Mouse (Mus musculus): ENCODE data around the gene Icam5.
"Not testable (repeated sequence)": the region's sequence is repeated elsewhere in the genome, so short reads cannot be mapped to it uniquely, and the experiment has no call there.

Gene Icam5

GRCm38 (mm10) chr9:21031896-21032351, at the start of gene Icam5:
TSS of gene Icam5 (plus strand) at chr9:21032073.
- DNase-seq (ENCODE audit: extremely low read depth, insufficient read length, low spot score): no peak

- DNase-seq (ENCODE audit: extremely low read depth, insufficient read length, low spot score): no peak
Measured at GRCm38 (mm10) chr9:20982171-20982570, 49.7 kb upstream of the Icam5 start.

- no peak for DNase-seq (ENCODE audit: extremely low read depth, insufficient read length, low spot score)
Measured at GRCm38 (mm10) chr9:20983169-20983568, 48.7 kb upstream of the Icam5 start.

GRCm38 (mm10) chr9:20986952-20987686, 44.8 kb upstream of the Icam5 start:
- DNase-seq (ENCODE audit: extremely low read depth, insufficient read length, low spot score): no peak

- DNase-seq (ENCODE audit: extremely low read depth, insufficient read length, low spot score): no peak
Measured at GRCm38 (mm10) chr9:20987953-20988352, 43.9 kb upstream of the Icam5 start.

GRCm38 (mm10) chr9:20990861-20991260, 41.0 kb upstream of the Icam5 start:
- no peak for DNase-seq (ENCODE audit: extremely low read depth, insufficient read length, low spot score)

- DNase-seq (ENCODE audit: extremely low read depth, insufficient read length, low spot score): no peak
Measured at GRCm38 (mm10) chr9:20991587-20991986, 40.3 kb upstream of the Icam5 start.

- no peak for DNase-seq (ENCODE audit: extremely low read depth, insufficient read length, low spot score)
Measured at GRCm38 (mm10) chr9:20993165-20993898, 38.5 kb upstream of the Icam5 start.

GRCm38 (mm10) chr9:20995069-20995468, 36.8 kb upstream of the Icam5 start:
- DNase-seq (ENCODE audit: extremely low read depth, insufficient read length, low spot score): no peak

GRCm38 (mm10) chr9:20997065-20997464, 34.8 kb upstream of the Icam5 start:
- no peak for DNase-seq (ENCODE audit: extremely low read depth, insufficient read length, low spot score)

- DNase-seq (ENCODE audit: extremely low read depth, insufficient read length, low spot score): not testable (repeated sequence)
Measured at GRCm38 (mm10) chr9:20998337-20998736, 33.5 kb upstream of the Icam5 start.

- no peak for DNase-seq (ENCODE audit: extremely low read depth, insufficient read length, low spot score)
Measured at GRCm38 (mm10) chr9:21000811-21001210, 31.1 kb upstream of the Icam5 start.

- no peak for DNase-seq (ENCODE audit: extremely low read depth, insufficient read length, low spot score)
Measured at GRCm38 (mm10) chr9:21001651-21002200, 30.1 kb upstream of the Icam5 start.

GRCm38 (mm10) chr9:21002270-21002626, 29.6 kb upstream of the Icam5 start:
- DNase-seq (ENCODE audit: extremely low read depth, insufficient read length, low spot score): no peak

GRCm38 (mm10) chr9:21002627-21003551, 29.0 kb upstream of the Icam5 start, which contains the start of gene Mrpl4:
TSS of gene Mrpl4 (plus strand) at chr9:21002738.
- peak; percentile 89 for DNase-seq (ENCODE audit: extremely low read depth, insufficient read length, low spot score)

GRCm38 (mm10) chr9:21007313-21007952, 24.4 kb upstream of the Icam5 start:
- DNase-seq (ENCODE audit: extremely low read depth, insufficient read length, low spot score): no peak

GRCm38 (mm10) chr9:21008007-21008406, 23.9 kb upstream of the Icam5 start:
- DNase-seq (ENCODE audit: extremely low read depth, insufficient read length, low spot score): no peak

- DNase-seq (ENCODE audit: extremely low read depth, insufficient read length, low spot score): no peak
Measured at GRCm38 (mm10) chr9:21010362-21010761, 21.5 kb upstream of the Icam5 start.

- not testable (repeated sequence) for DNase-seq (ENCODE audit: extremely low read depth, insufficient read length, low spot score)
Measured at GRCm38 (mm10) chr9:21010939-21011541, 20.8 kb upstream of the Icam5 start.

- no peak for DNase-seq (ENCODE audit: extremely low read depth, insufficient read length, low spot score)
Measured at GRCm38 (mm10) chr9:21011846-21012312, 20.0 kb upstream of the Icam5 start.

Data from 3134 (cell line).